Mouse (Mus musculus) G1E-ER4 (cell line): ENCODE measurements around the gene Cma2. TPM values are rescaled to one million over a fixed set of nuclear protein-coding genes. Genes with fewer than 3 reads are reported as not detected.
"Not testable (repeated sequence)": the region's sequence is repeated elsewhere in the genome, so short reads cannot be mapped to it uniquely, and the experiment has no call there.

Experiments used
- GATA1 ChIP-seq: IDR thresholded peaks from one replicate; pipeline ENCODE4 v1.8.0; 2012; ENCODE audit warnings: low read length, inconsistent platforms
- polyA plus RNA-seq: library from polyadenylated mRNA; stranded (reverse); fragments of >175 nt; gene quantifications from 2 replicates; pipeline ENCODE4 v1.2.3, GENCODE M21; 2012

Cma2 gene
- polyA plus RNA-seq, 1 experiment: not detected

DNA sequence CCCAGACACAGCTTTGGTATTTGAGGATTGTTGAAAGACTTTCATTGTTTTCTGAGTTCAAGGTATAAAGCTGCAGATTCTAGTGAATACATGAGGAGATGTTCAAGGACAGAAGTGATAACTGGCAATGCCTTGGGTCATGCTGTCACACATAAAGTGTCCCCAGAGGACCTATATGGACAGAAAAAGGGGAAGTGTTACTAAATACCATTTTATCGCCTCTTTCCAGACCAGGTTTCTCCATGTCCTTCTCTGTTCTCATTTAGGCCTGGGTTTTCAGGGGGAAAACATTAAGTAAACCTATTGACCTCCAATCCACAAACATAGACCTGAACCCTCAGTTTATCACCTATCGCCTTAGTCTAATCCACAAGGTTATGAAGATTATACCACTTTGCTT, 63.1 kb downstream of the Cma2 start:
- no peak for TF ChIP-seq GATA1

- TF ChIP-seq GATA1: not testable (repeated sequence)
Measured at GRCm38 (mm10) chr14:56017671-56018070, 66.9 kb downstream of the Cma2 start, which contains the start of gene Mcpt1. Mcpt1 (plus strand) TSS chr14:56017971.

GRCm38 (mm10) chr14:56019446-56019845, 68.7 kb downstream of the Cma2 start:
- TF ChIP-seq GATA1: no peak

GRCm38 (mm10) chr14:56021305-56021704, 70.5 kb downstream of the Cma2 start:
- peak; percentile 51 for TF ChIP-seq GATA1

Other genes with a start within 250 kb of the Cma2 start
- gene Tgm1, start 237.1 kb upstream of the Cma2 start, polyA plus RNA-seq: 7.5 and 9.0 TPM in 2 replicates
- gene Rabggta, start 228.7 kb upstream of the Cma2 start, polyA plus RNA-seq: 19.2 and 26.8 TPM in 2 replicates
- 2.0 and 3.8 TPM in 2 replicates for gene Dhrs1, start 205.3 kb upstream of the Cma2 start, polyA plus RNA-seq
- gene Nop9, start 205.3 kb upstream of the Cma2 start, polyA plus RNA-seq: 49.1 and 80.2 TPM in 2 replicates
- not detected in 2 replicates for gene Cideb, start 192.5 kb upstream of the Cma2 start, polyA plus RNA-seq
- not detected in 2 replicates for gene Ltb4r2, start 189.6 kb upstream of the Cma2 start, polyA plus RNA-seq
- 0.21 TPM in 1 of 2 replicates, not detected in the other for gene Ltb4r1, start 185.0 kb upstream of the Cma2 start, polyA plus RNA-seq
- 0.01 and 0.06 TPM in 2 replicates for gene Adcy4, start 166.9 kb upstream of the Cma2 start, polyA plus RNA-seq
- gene Ripk3, start 162.1 kb upstream of the Cma2 start, polyA plus RNA-seq: 0.28 and 0.29 TPM in 2 replicates
- gene Nfatc4, start 127.8 kb upstream of the Cma2 start, polyA plus RNA-seq: 0.04 TPM in 1 of 2 replicates, not detected in the other
- 0.05 and 0.06 TPM in 2 replicates for gene Nynrin, start 97.0 kb upstream of the Cma2 start, polyA plus RNA-seq
- gene Cbln3, start 66.6 kb upstream of the Cma2 start, polyA plus RNA-seq: 0.08 and 0.09 TPM in 2 replicates
- 15.0 and 15.8 TPM in 2 replicates for gene Khnyn, start 66.0 kb upstream of the Cma2 start, polyA plus RNA-seq
- not detected in 2 replicates for gene Sdr39u1, start 50.7 kb upstream of the Cma2 start, polyA plus RNA-seq
- not detected in 2 replicates for gene Cma1, start 6.3 kb upstream of the Cma2 start, polyA plus RNA-seq
- gene Mcpt1, start 67.0 kb downstream of the Cma2 start, polyA plus RNA-seq: 0.05 and 0.10 TPM in 2 replicates
- not detected in 2 replicates for gene Mcpt9, start 79.5 kb downstream of the Cma2 start, polyA plus RNA-seq
- gene Mcpt2, start 91.1 kb downstream of the Cma2 start, polyA plus RNA-seq: 0.08 TPM in 2 replicates
- gene Mcpt4, start 111.3 kb downstream of the Cma2 start, polyA plus RNA-seq: not detected in 2 replicates
- gene Mcpt8, start 134.3 kb downstream of the Cma2 start, polyA plus RNA-seq: not detected in 2 replicates
- not detected in 2 replicates for gene Ctsg, start 151.6 kb downstream of the Cma2 start, polyA plus RNA-seq
- not detected in 2 replicates for gene Gzme, start 169.6 kb downstream of the Cma2 start, polyA plus RNA-seq
- gene Gzmd, start 181.6 kb downstream of the Cma2 start, polyA plus RNA-seq: not detected in 2 replicates
- not detected in 2 replicates for gene Gzmg, start 208.6 kb downstream of the Cma2 start, polyA plus RNA-seq
- gene Gzmn, start 223.6 kb downstream of the Cma2 start, polyA plus RNA-seq: not detected in 2 replicates